Mouse (Mus musculus): ENCODE data around the gene Ppp1r9b. TPM values are rescaled to one million over a fixed set of nuclear protein-coding genes. Genes with fewer than 3 reads are reported as not detected.
A peak's percentile ranks its signal among the peaks of the same experiment; 100 is the strongest.

The Ppp1r9b gene
- polyA plus RNA-seq, 1 experiment from 2014 or later = 19.4 TPM

- Histone ChIP-seq H3K27me3 (ENCODE audit: control insufficient read depth, insufficient read depth, low read depth, low read length) (no peaks in the 10 kb centered on the region), H3K36me3 (ENCODE audit: control insufficient read depth, insufficient read depth, low read length) (peaks cover 3% of the 10 kb centered on the region; the same call in 1 of the 2 replicates), H3K4me2 (ENCODE audit: low read length) (peak within 1 kb of the TSS; percentile 75), H3K9me3 (replicated peaks; ENCODE audit: control insufficient read depth, low read length, poor library complexity, severe bottlenecking) (no peaks in the 10 kb centered on the region), H3K4me3 (ENCODE audit: low read depth, low read length) (peak within 1 kb of the TSS; percentile 71), H3K9ac (ENCODE audit: low read depth, low read length) (peak within 1 kb of the TSS; percentile 67), H3K4me1 (ENCODE audit: control insufficient read depth, insufficient read depth, low read length) (peaks cover 14% of the 10 kb centered on the region), H3K27ac (ENCODE audit: low read length) (peak within 1 kb of the TSS; percentile 47)
- WGBS = 0% methylated on average over 41 of the region's 41 CpGs
- peak; percentile 97 for ATAC-seq
These were observed 50.3 kb downstream of the Ppp1r9b start, which contains the start of gene Pdk2 for GRCm38 (mm10) chr11:95041139-95041609. TSS of gene Pdk2 (minus strand) at chr11:95041354.

- Histone ChIP-seq H3K9me3 (replicated peaks; ENCODE audit: control insufficient read depth, low read length, poor library complexity, severe bottlenecking) (no peaks in the 10 kb centered on the region), H3K4me1 (ENCODE audit: control insufficient read depth, insufficient read depth, low read length) (peaks cover 14% of the 10 kb centered on the region), H3K27me3 (ENCODE audit: control insufficient read depth, insufficient read depth, low read depth, low read length) (no peaks in the 10 kb centered on the region), H3K4me2 (ENCODE audit: low read length) (peak overlapping the region; percentile 75), H3K4me3 (ENCODE audit: low read depth, low read length) (peak overlapping the region; percentile 71), H3K27ac (ENCODE audit: low read length) (peak overlapping the region; percentile 20), H3K36me3 (ENCODE audit: control insufficient read depth, insufficient read depth, low read length) (peaks cover 3% of the 10 kb centered on the region; the same call in 1 of the 2 replicates), H3K9ac (ENCODE audit: low read depth, low read length) (peak overlapping the region; percentile 31)
- ATAC-seq = no peak
- under 1% methylated on average over 11 of the region's 11 CpGs for WGBS
These were observed 51.3 kb downstream of the Ppp1r9b start for GRCm38 (mm10) chr11:95042096-95042495.

- Histone ChIP-seq H3K4me2 (ENCODE audit: low read length) (no peak overlapping the region), H3K27ac (ENCODE audit: low read length) (no peak overlapping the region), H3K36me3 (ENCODE audit: control insufficient read depth, insufficient read depth, low read length) (peaks cover 3% of the 10 kb centered on the region; the same call in 1 of the 2 replicates), H3K4me1 (ENCODE audit: control insufficient read depth, insufficient read depth, low read length) (peaks cover 14% of the 10 kb centered on the region), H3K9me3 (replicated peaks; ENCODE audit: control insufficient read depth, low read length, poor library complexity, severe bottlenecking) (no peaks in the 10 kb centered on the region), H3K9ac (ENCODE audit: low read depth, low read length) (no peak overlapping the region), H3K27me3 (ENCODE audit: control insufficient read depth, insufficient read depth, low read depth, low read length) (no peaks in the 10 kb centered on the region), H3K4me3 (ENCODE audit: low read depth, low read length) (no peak overlapping the region)
- no peak for ATAC-seq
- 90% methylated on average over 4 of the region's 4 CpGs for WGBS
These were observed 52.2 kb downstream of the Ppp1r9b start for GRCm38 (mm10) chr11:95043060-95043459.

- Histone ChIP-seq H3K9me3 (replicated peaks; ENCODE audit: control insufficient read depth, low read length, poor library complexity, severe bottlenecking) (no peaks in the 10 kb centered on the region), H3K36me3 (ENCODE audit: control insufficient read depth, insufficient read depth, low read length) (peaks cover 3% of the 10 kb centered on the region; the same call in 1 of the 2 replicates), H3K4me3 (ENCODE audit: low read depth, low read length) (no peak overlapping the region), H3K27me3 (ENCODE audit: control insufficient read depth, insufficient read depth, low read depth, low read length) (no peaks in the 10 kb centered on the region), H3K9ac (ENCODE audit: low read depth, low read length) (no peak overlapping the region), H3K27ac (ENCODE audit: low read length) (no peak overlapping the region), H3K4me2 (ENCODE audit: low read length) (no peak overlapping the region), H3K4me1 (ENCODE audit: control insufficient read depth, insufficient read depth, low read length) (peaks cover 14% of the 10 kb centered on the region)
- WGBS = 68% methylated on average over 7 of the region's 7 CpGs
- no peak for ATAC-seq
These were observed 52.8 kb downstream of the Ppp1r9b start for GRCm38 (mm10) chr11:95043608-95044007.

GRCm38 (mm10) chr11:95044185-95044870, 53.5 kb downstream of the Ppp1r9b start:
- Histone ChIP-seq H3K36me3 (ENCODE audit: control insufficient read depth, insufficient read depth, low read length) (peaks cover 3% of the 10 kb centered on the region; the same call in 1 of the 2 replicates), H3K4me2 (ENCODE audit: low read length) (no peak overlapping the region), H3K9ac (ENCODE audit: low read depth, low read length) (no peak overlapping the region), H3K27ac (ENCODE audit: low read length) (no peak overlapping the region), H3K4me3 (ENCODE audit: low read depth, low read length) (no peak overlapping the region), H3K4me1 (ENCODE audit: control insufficient read depth, insufficient read depth, low read length) (peaks cover 14% of the 10 kb centered on the region), H3K27me3 (ENCODE audit: control insufficient read depth, insufficient read depth, low read depth, low read length) (no peaks in the 10 kb centered on the region), H3K9me3 (replicated peaks; ENCODE audit: control insufficient read depth, low read length, poor library complexity, severe bottlenecking) (no peaks in the 10 kb centered on the region)
- 49% methylated on average over 13 of the region's 13 CpGs for WGBS
- ATAC-seq = no peak

- no peak for ATAC-seq
- Histone ChIP-seq H3K4me1 (ENCODE audit: control insufficient read depth, insufficient read depth, low read length) (peaks cover under 1% of the 10 kb centered on the region; the same call in 1 of the 2 replicates), H3K9me3 (replicated peaks; ENCODE audit: control insufficient read depth, low read length, poor library complexity, severe bottlenecking) (no peaks in the 10 kb centered on the region), H3K4me3 (ENCODE audit: low read depth, low read length) (no peak overlapping the region), H3K27me3 (ENCODE audit: control insufficient read depth, insufficient read depth, low read depth, low read length) (no peaks in the 10 kb centered on the region), H3K27ac (ENCODE audit: low read length) (no peak overlapping the region), H3K36me3 (ENCODE audit: control insufficient read depth, insufficient read depth, low read length) (peaks cover 6% of the 10 kb centered on the region; the same call in 1 of the 2 replicates), H3K9ac (ENCODE audit: low read depth, low read length) (no peak overlapping the region), H3K4me2 (ENCODE audit: low read length) (no peak overlapping the region)
- 63% methylated on average over 9 of the region's 9 CpGs for WGBS
These were observed 56.3 kb downstream of the Ppp1r9b start for GRCm38 (mm10) chr11:95046980-95047680.

GRCm38 (mm10) chr11:95053062-95053461, 62.2 kb downstream of the Ppp1r9b start:
- H3K36me3 ChIP-seq (ENCODE audit: control insufficient read depth, insufficient read depth, low read length) = peaks cover 20% of the 10 kb centered on the region

More at GRCm38 (mm10) chr11:95053062-95053461, 62.2 kb downstream of the Ppp1r9b start:
- Histone ChIP-seq H3K9me3 (replicated peaks; ENCODE audit: control insufficient read depth, low read length, poor library complexity, severe bottlenecking) (no peaks in the 10 kb centered on the region), H3K27ac (ENCODE audit: low read length) (no peak overlapping the region), H3K4me1 (ENCODE audit: control insufficient read depth, insufficient read depth, low read length) (no peaks in the 10 kb centered on the region), H3K4me3 (ENCODE audit: low read depth, low read length) (no peak overlapping the region), H3K4me2 (ENCODE audit: low read length) (no peak overlapping the region), H3K27me3 (ENCODE audit: control insufficient read depth, insufficient read depth, low read depth, low read length) (peaks cover under 1% of the 10 kb centered on the region; the same call in 1 of the 2 replicates), H3K9ac (ENCODE audit: low read depth, low read length) (no peak overlapping the region)
- no peak for ATAC-seq
- WGBS = 81% methylated on average over 9 of the region's 9 CpGs
